In the genomic region with DNA sequence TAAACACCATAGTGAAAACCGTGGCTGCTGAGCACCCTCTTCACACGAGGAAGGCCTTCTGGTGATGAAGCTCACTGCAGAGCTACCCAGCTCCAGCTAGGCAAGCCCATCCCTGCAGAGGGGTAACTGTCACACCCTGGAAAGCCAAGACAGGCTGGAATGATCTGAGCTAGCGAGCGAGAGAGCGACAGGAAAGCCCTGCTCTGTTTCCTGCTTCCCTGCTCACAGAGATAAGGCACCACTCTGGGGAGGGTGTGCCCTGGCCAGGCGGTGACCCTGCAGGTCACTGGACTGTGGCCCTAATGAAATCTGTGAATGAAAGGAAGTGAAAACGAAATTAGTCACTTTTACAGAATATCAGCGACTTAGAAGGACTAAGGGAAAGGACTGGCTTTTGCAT, we compare ENCODE assay signal across 10 mouse cellular contexts. TPM values are rescaled to one million over a fixed set of nuclear protein-coding genes. Genes with fewer than 3 reads are reported as not detected.
A peak's percentile ranks its signal among the peaks of the same experiment; 100 is the strongest.
DNase-seq lines count a peak whose midpoint lies in the region; ATAC-seq and TF ChIP-seq lines count a peak whose summit lies in the region.
"Had no signal": no experiment of that assay in that cellular context is flagged by ENCODE, and none has a peak within 500 bp of the region (broad histone marks: within the 10 kb centered on the region; RNA-seq: fewer than 3 reads in every experiment).

No protein-coding gene starts in this region.

- TF ChIP-seq POLR2A in small intestine, adult 2 months (IDR thresholded peaks at IDR 0.05; ENCODE audit: low read depth, low read length) = no peak

- no peak overlapping the region for H3K27ac ChIP-seq in liver, embryonic 11.5 days (ENCODE audit: low read depth, low read length)
- no peak overlapping the region for H3K27ac ChIP-seq in small intestine, adult 2 months (ENCODE audit: insufficient read depth, low read depth, low read length)
- no peak overlapping the region for H3K27ac ChIP-seq in hindbrain, embryonic 14.5 days
- no peak overlapping the region for H3K27ac ChIP-seq in midbrain, postnatal 0 days (ENCODE audit: low read depth, low read length)

- no peaks in the 10 kb centered on the region for H3K9me3 ChIP-seq in liver, embryonic 11.5 days (ENCODE audit: control insufficient read depth, low read length)
- no peaks in the 10 kb centered on the region for H3K9me3 ChIP-seq in hindbrain, embryonic 14.5 days (ENCODE audit: control insufficient read depth, low read length)
- no peaks in the 10 kb centered on the region for H3K9me3 ChIP-seq in midbrain, postnatal 0 days (ENCODE audit: low read length)

- intact Hi-C loops in heart, postnatal 25 days (cut with DNase I) = no loop called here

- no peak for TF ChIP-seq CTCF in small intestine, adult 2 months (IDR thresholded peaks at IDR 0.05; ENCODE audit: extremely low read depth, insufficient read length, insufficient replicate concordance, low read depth, low read length)
- TF ChIP-seq CTCF in midbrain, postnatal 0 days (IDR thresholded peaks at IDR 0.05) = no peak

- peak; percentile 61 for ATAC-seq in liver, embryonic 11.5 days (replicated peaks; ENCODE audit: low FRiP score)
- ATAC-seq in hindbrain, embryonic 14.5 days (ENCODE audit: low FRiP score) = no peak
- no peak for ATAC-seq in midbrain, postnatal 0 days (ENCODE audit: low FRiP score)

- peaks cover 41% of the 10 kb centered on the region for H3K27me3 ChIP-seq in liver, embryonic 11.5 days (replicated peaks; ENCODE audit: control insufficient read depth, insufficient read depth, low read length)
- H3K27me3 ChIP-seq in small intestine, adult 2 months (ENCODE audit: control insufficient read depth, insufficient read depth, low read length) = peaks cover 19% of the 10 kb centered on the region
- peaks cover 41% of the 10 kb centered on the region for H3K27me3 ChIP-seq in hindbrain, embryonic 14.5 days (ENCODE audit: control insufficient read depth, insufficient read depth, low read length)
- peaks cover 40% of the 10 kb centered on the region for H3K27me3 ChIP-seq in midbrain, postnatal 0 days (ENCODE audit: insufficient read depth, low read length)

- WGBS in liver, embryonic 11.5 days = 12% methylated on average over 8 of the region's 8 CpGs
- 22% methylated on average over 8 of the region's 8 CpGs for WGBS in small intestine, adult 2 months
- 59% methylated on average over 8 of the region's 8 CpGs for WGBS in hindbrain, embryonic 14.5 days
- WGBS in midbrain, postnatal 0 days = 53% methylated on average over 8 of the region's 8 CpGs

- no peak overlapping the region for H3K4me3 ChIP-seq in liver, embryonic 11.5 days (ENCODE audit: low read depth, low read length)
- H3K4me3 ChIP-seq in small intestine, adult 2 months (ENCODE audit: low read depth, low read length) = 0 out of 2 replicates have a peak overlapping the region, but pooled peaks have one; percentile 6
- no peak overlapping the region for H3K4me3 ChIP-seq in hindbrain, embryonic 14.5 days (replicated peaks; ENCODE audit: low read length)
- H3K4me3 ChIP-seq in midbrain, postnatal 0 days (ENCODE audit: low read depth, low read length) = no peak overlapping the region

- DNase-seq in adrenal gland, adult 2 months = peak; percentile 65
- no peak for DNase-seq in adrenal gland, postnatal 4 days (ENCODE audit: low spot score in 2 of 2)
- DNase-seq in heart, postnatal 25 days (ENCODE audit: low spot score) = peak; percentile 51
- DNase-seq in liver, embryonic 11.5 days (ENCODE audit: low spot score) = no peak
- DNase-seq in right cerebral cortex, adult 2 months (ENCODE audit: low spot score in 2 of 2) = no peak
- DNase-seq in hindbrain, embryonic 14.5 days (ENCODE audit: low spot score) = no peak
- no peak for DNase-seq in midbrain, postnatal 0 days (ENCODE audit: low spot score)
- DNase-seq: cerebellum, postnatal 25 days; layer of hippocampus, postnatal 36 days had no signal

- H3K9ac ChIP-seq in liver, embryonic 11.5 days (ENCODE audit: low read depth, low read length) = no peak overlapping the region
- H3K9ac ChIP-seq in hindbrain, embryonic 14.5 days = no peak overlapping the region
- H3K9ac ChIP-seq in midbrain, postnatal 0 days (replicated peaks; ENCODE audit: low read length, poor library complexity, severe bottlenecking) = no peak overlapping the region

- H3K4me1 ChIP-seq in liver, embryonic 11.5 days (replicated peaks; ENCODE audit: control insufficient read depth, insufficient read depth, low read length) = peaks cover 10% of the 10 kb centered on the region
- peaks cover 7% of the 10 kb centered on the region for H3K4me1 ChIP-seq in small intestine, adult 2 months (ENCODE audit: control insufficient read depth, insufficient read depth, insufficient read length, low read length)
- H3K4me1 ChIP-seq in hindbrain, embryonic 14.5 days (replicated peaks; ENCODE audit: control insufficient read depth, insufficient read depth, low read length) = no peaks in the 10 kb centered on the region
- 0 out of 2 replicates have a peak, but pooled peaks cover 5% of the 10 kb centered on the region for H3K4me1 ChIP-seq in midbrain, postnatal 0 days (ENCODE audit: insufficient read depth, low read length)

- H3K4me2 ChIP-seq in liver, embryonic 11.5 days = no peak overlapping the region; the same call in 1 of the 2 replicates
- H3K4me2 ChIP-seq in hindbrain, embryonic 14.5 days (replicated peaks) = no peak overlapping the region
- H3K4me2 ChIP-seq in midbrain, postnatal 0 days (ENCODE audit: low read depth, low read length, poor library complexity, severe bottlenecking) = no peak overlapping the region

- no peaks in the 10 kb centered on the region for H3K36me3 ChIP-seq in liver, embryonic 11.5 days (ENCODE audit: control insufficient read depth, insufficient read depth, low read length)
- no peaks in the 10 kb centered on the region for H3K36me3 ChIP-seq in small intestine, adult 2 months (ENCODE audit: control insufficient read depth, insufficient read depth, low read length)
- no peaks in the 10 kb centered on the region for H3K36me3 ChIP-seq in hindbrain, embryonic 14.5 days (replicated peaks; ENCODE audit: control insufficient read depth, insufficient read depth)
- no peaks in the 10 kb centered on the region for H3K36me3 ChIP-seq in midbrain, postnatal 0 days (ENCODE audit: insufficient read depth, low read length)

RNA-seq across cellular contexts. Expression of a gene that starts 4.2 kb away (rescaled TPM):
- total RNA-seq in adrenal gland, adult 2 months (2021) = 10 to 100 TPM in 1 of 2 experiments, 1 to 10 TPM in 1; 5.8 to 11.3 TPM
- polyA plus RNA-seq in adrenal gland, adult 2 months (2012; rRNA removed) = 2.8 and 4.0 TPM in 2 replicates
- total RNA-seq in adrenal gland, postnatal 4 days (2021) = 10 to 100 TPM; 16.2 to 16.9 TPM
- 10 to 100 TPM; 12.1 to 14.7 TPM for total RNA-seq in heart, postnatal 25 days (2021)
- 3.2 and 3.9 TPM in 2 replicates for polyA plus RNA-seq in liver, embryonic 11.5 days (2014; fragmentation: Nextera tagmentation; extraction: Ambion mirVana)
- polyA plus RNA-seq in small intestine, adult 2 months (2012; rRNA removed) = 0.56 and 0.79 TPM in 2 replicates
- 2.3 and 2.8 TPM in 2 replicates for polyA plus RNA-seq in hindbrain, embryonic 14.5 days (2014; fragmentation: Nextera tagmentation; extraction: Ambion mirVana)
- total RNA-seq in midbrain, postnatal 0 days (2014; rRNA removed) = 1.8 and 2.7 TPM in 2 replicates
- polyA plus RNA-seq in midbrain, postnatal 0 days (2015; fragmentation: Nextera tagmentation; extraction: Ambion mirVana) = 0.91 and 1.0 TPM in 2 replicates

Comparison
In these comparisons a context has a peak if more than half of its experiments do, and no peak if none do; other contexts are left out.
1. DNase-seq: peak in adrenal gland, adult 2 months (single experiment) and heart, postnatal 25 days (single experiment); none in adrenal gland, postnatal 4 days (0 of 2), liver, embryonic 11.5 days (single experiment), right cerebral cortex, adult 2 months (0 of 2), hindbrain, embryonic 14.5 days (single experiment) and midbrain, postnatal 0 days (single experiment).